Mouse (Mus musculus): ENCODE measurements around the gene Rfc4. TPM values are rescaled to one million over a fixed set of nuclear protein-coding genes. Genes with fewer than 3 reads are reported as not detected.

Rfc4 gene
- polyA plus RNA-seq, 1 experiment from 2014 or later = 59.4 TPM

DNA sequence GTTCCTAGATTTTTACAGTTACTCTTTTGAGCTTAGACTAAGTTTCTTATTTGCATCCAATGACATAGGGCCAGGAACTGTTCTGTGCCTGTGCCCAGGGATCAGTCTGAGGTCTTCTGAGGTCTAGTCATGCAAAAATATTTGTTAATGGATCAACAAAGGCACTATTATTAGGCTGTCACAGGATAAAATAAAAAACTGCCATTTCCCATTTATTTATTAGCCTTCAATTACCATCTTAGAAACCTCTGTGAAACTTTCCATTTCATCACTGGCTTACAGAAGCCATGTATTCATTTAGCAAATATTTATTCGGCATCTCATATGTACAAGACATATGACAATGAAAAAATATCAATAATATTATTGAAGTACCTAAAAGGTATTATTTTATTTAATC is 39.1 kb upstream of the Rfc4 start:
- no peak for DNase-seq

DNA sequence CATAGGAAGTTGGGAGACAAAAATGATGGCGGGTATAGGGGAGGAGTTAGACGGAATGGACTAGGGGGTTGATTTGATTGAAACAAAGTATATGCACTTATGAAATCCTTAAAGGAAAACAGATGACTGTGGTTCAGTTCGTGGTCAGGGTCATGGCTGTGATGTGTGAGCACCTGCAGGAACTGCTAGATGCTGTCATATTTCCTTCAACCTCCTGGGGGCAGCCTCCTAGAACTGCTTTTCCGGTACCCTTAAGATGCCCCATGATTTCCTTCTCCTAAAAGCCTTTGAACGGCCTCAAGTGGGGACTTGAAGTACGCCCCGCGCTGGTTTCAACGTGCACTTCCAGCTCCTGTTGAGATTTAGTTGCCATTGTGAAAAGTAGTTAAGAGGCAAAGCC is 37.9 kb upstream of the Rfc4 start:
- H3K4me3 ChIP-seq (ENCODE audit: low read depth, low read length) = no peak overlapping the region
- TF ChIP-seq CTCF (IDR thresholded peaks at IDR 0.05; ENCODE audit: low read depth) (peak; percentile 31), EP300 (IDR thresholded peaks at IDR 0.05; ENCODE audit: low read depth) (no peak)
- H3K4me2 ChIP-seq (ENCODE audit: low read depth, low read length) = no peak overlapping the region
- H3K4me1 ChIP-seq (ENCODE audit: insufficient read depth) = no peaks in the 10 kb centered on the region
- H3K36me3 ChIP-seq (replicated peaks; ENCODE audit: insufficient read depth, low read length) = no peaks in the 10 kb centered on the region
- DNase-seq = no peak
- no peak overlapping the region for H3K27ac ChIP-seq (ENCODE audit: low read depth)
- H3K9ac ChIP-seq (replicated peaks) = no peak overlapping the region
- 57% methylated on average over 9 of the region's 9 CpGs for WGBS (ENCODE audit: insufficient replicate concordance)
- H3K27me3 ChIP-seq (ENCODE audit: insufficient read depth, low read length) = no peaks in the 10 kb centered on the region
- H3K9me3 ChIP-seq (ENCODE audit: low read length) = no peaks in the 10 kb centered on the region
- ATAC-seq = no peak

More for the DNA sequence above, 39.1 kb upstream of the Rfc4 start:
- TF ChIP-seq EP300 (IDR thresholded peaks at IDR 0.05; ENCODE audit: low read depth) (no peak), CTCF (IDR thresholded peaks at IDR 0.05; ENCODE audit: low read depth) (no peak)
- Histone ChIP-seq H3K4me3 (ENCODE audit: low read depth, low read length) (no peak overlapping the region), H3K9me3 (ENCODE audit: low read length) (no peaks in the 10 kb centered on the region), H3K9ac (replicated peaks) (no peak overlapping the region), H3K27me3 (ENCODE audit: insufficient read depth, low read length) (no peaks in the 10 kb centered on the region), H3K27ac (ENCODE audit: low read depth) (no peak overlapping the region), H3K4me1 (ENCODE audit: insufficient read depth) (no peaks in the 10 kb centered on the region), H3K36me3 (replicated peaks; ENCODE audit: insufficient read depth, low read length) (no peaks in the 10 kb centered on the region), H3K4me2 (ENCODE audit: low read depth, low read length) (no peak overlapping the region)
- ATAC-seq = no peak
- 72% methylated on average over 1 of the region's 1 CpGs for WGBS (ENCODE audit: insufficient replicate concordance)

DNA sequence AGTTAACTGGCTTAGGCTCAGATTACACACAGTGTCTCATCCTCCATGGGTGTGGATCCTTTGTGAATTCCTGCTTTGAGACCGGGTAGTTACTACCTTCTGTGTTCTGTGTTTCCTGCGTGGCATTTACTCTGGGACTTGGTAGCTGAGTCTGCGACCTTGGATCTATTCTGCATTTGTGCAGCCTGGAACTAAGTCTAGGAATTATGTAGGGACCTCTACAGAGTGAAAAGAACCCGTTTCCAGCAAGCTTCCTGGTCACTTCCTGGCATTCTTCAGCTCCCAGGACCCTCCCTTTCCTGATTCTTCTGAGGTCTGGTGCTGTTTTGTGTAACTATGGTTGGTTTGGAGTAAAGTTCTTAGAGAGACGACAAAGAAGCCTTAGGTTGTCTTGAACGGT is 36.9 kb upstream of the Rfc4 start:
- 41% methylated on average over 6 of the region's 6 CpGs for WGBS (ENCODE audit: insufficient replicate concordance)
- Histone ChIP-seq H3K36me3 (replicated peaks; ENCODE audit: insufficient read depth, low read length) (no peaks in the 10 kb centered on the region), H3K27ac (ENCODE audit: low read depth) (no peak overlapping the region), H3K4me3 (ENCODE audit: low read depth, low read length) (no peak overlapping the region), H3K9me3 (ENCODE audit: low read length) (no peaks in the 10 kb centered on the region), H3K9ac (replicated peaks) (no peak overlapping the region), H3K4me2 (ENCODE audit: low read depth, low read length) (no peak overlapping the region), H3K4me1 (ENCODE audit: insufficient read depth) (no peaks in the 10 kb centered on the region), H3K27me3 (ENCODE audit: insufficient read depth, low read length) (no peaks in the 10 kb centered on the region)
- DNase-seq (no peak), ATAC-seq (no peak)
- TF ChIP-seq CTCF (IDR thresholded peaks at IDR 0.05; ENCODE audit: low read depth) (no peak), EP300 (IDR thresholded peaks at IDR 0.05; ENCODE audit: low read depth) (no peak)

DNA sequence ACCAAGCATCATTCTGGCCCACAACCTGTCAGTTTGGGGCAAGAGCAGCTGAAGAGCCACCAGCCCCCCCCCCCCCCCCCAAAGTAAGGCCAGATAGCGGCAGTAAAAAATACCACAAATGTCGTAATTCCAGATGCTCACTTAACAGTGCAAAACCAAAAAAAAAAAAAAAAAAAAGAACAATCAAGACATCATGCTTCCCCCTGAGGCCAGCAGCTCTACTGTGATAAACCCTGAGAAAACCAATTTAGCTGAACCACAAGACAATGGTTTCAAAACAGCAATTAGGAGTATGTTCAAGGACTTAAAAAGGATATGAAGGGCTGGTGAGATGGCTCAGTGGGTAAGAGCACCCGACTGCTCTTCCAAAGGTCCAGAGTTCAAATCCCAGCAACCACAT is 34.6 kb upstream of the Rfc4 start:
- Histone ChIP-seq H3K4me1 (ENCODE audit: insufficient read depth) (peaks cover 4% of the 10 kb centered on the region; the same call in 1 of the 2 replicates), H3K27ac (ENCODE audit: low read depth) (no peak overlapping the region), H3K9me3 (ENCODE audit: low read length) (no peaks in the 10 kb centered on the region), H3K4me3 (ENCODE audit: low read depth, low read length) (no peak overlapping the region), H3K27me3 (ENCODE audit: insufficient read depth, low read length) (no peaks in the 10 kb centered on the region), H3K9ac (replicated peaks) (no peak overlapping the region), H3K4me2 (ENCODE audit: low read depth, low read length) (no peak overlapping the region), H3K36me3 (replicated peaks; ENCODE audit: insufficient read depth, low read length) (no peaks in the 10 kb centered on the region)
- whole genome bisulfite sequencing (ENCODE audit: insufficient replicate concordance) = 45% methylated on average over 3 of the region's 3 CpGs
- TF ChIP-seq CTCF (IDR thresholded peaks at IDR 0.05; ENCODE audit: low read depth) (no peak), EP300 (IDR thresholded peaks at IDR 0.05; ENCODE audit: low read depth) (no peak)
- ATAC-seq = no peak
- DNase-seq = no peak

DNA sequence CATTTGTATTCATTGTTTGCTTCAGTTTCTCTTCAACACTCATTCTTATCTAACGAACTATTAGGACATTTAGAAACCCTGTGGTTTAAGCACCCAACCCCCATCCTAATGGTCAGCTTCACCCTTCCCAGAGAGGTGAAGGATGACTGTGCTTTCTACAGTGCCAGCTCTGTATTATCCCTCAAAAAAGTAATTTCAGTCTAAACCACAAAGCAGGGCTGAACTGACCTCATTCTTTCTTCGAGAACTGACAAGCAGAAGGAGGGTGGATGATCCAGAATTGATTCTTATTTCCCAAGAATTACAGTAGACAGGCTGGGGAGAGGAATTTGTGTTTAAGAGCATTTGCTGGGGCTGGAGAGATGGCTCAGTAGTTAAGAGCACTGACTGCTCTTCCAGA is 32.2 kb upstream of the Rfc4 start:
- peaks cover 4% of the 10 kb centered on the region; the same call in 1 of the 2 replicates for H3K4me1 ChIP-seq (ENCODE audit: insufficient read depth)
- H3K27me3 ChIP-seq (ENCODE audit: insufficient read depth, low read length) = no peaks in the 10 kb centered on the region
- 30% methylated on average over 2 of the region's 2 CpGs for WGBS (ENCODE audit: insufficient replicate concordance)
- ATAC-seq (no peak), DNase-seq (no peak)
- no peak for TF ChIP-seq CTCF (IDR thresholded peaks at IDR 0.05; ENCODE audit: low read depth)
- no peak for TF ChIP-seq EP300 (IDR thresholded peaks at IDR 0.05; ENCODE audit: low read depth)
- no peak overlapping the region for H3K27ac ChIP-seq (ENCODE audit: low read depth)
- no peaks in the 10 kb centered on the region for H3K9me3 ChIP-seq (ENCODE audit: low read length)
- H3K4me2 ChIP-seq (ENCODE audit: low read depth, low read length) = no peak overlapping the region
- H3K4me3 ChIP-seq (ENCODE audit: low read depth, low read length) = no peak overlapping the region
- H3K9ac ChIP-seq (replicated peaks) = no peak overlapping the region
- H3K36me3 ChIP-seq (replicated peaks; ENCODE audit: insufficient read depth, low read length) = no peaks in the 10 kb centered on the region

DNA sequence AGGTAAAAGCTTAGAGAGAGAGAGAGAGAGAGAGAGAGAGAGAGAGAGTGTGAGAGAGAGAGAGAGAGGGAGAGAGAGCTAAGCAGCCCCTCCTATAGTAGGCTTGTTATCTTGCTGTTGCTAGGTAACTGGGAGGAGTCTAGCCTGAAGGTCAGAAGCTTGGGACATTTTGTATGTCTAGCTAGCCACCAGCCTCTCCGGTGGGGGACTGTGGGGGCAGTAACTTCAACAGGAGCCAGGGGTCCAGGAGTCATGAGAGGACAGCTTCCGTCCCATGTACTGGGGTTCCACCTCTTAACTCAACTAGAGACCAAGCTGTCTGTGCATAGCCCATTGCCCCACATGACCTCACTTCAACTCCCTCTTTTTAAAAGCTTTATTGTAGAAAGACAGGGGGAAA is 31.4 kb upstream of the Rfc4 start:
- Histone ChIP-seq H3K4me1 (ENCODE audit: insufficient read depth) (peaks cover 4% of the 10 kb centered on the region; the same call in 1 of the 2 replicates), H3K27me3 (ENCODE audit: insufficient read depth, low read length) (no peaks in the 10 kb centered on the region), H3K9me3 (ENCODE audit: low read length) (no peaks in the 10 kb centered on the region), H3K27ac (ENCODE audit: low read depth) (no peak overlapping the region), H3K36me3 (replicated peaks; ENCODE audit: insufficient read depth, low read length) (no peaks in the 10 kb centered on the region), H3K4me3 (ENCODE audit: low read depth, low read length) (no peak overlapping the region), H3K4me2 (ENCODE audit: low read depth, low read length) (no peak overlapping the region), H3K9ac (replicated peaks) (no peak overlapping the region)
- TF ChIP-seq EP300 (IDR thresholded peaks at IDR 0.05; ENCODE audit: low read depth) = no peak
- TF ChIP-seq CTCF (IDR thresholded peaks at IDR 0.05; ENCODE audit: low read depth) = no peak
- ATAC-seq (no peak), DNase-seq (no peak)
- WGBS (ENCODE audit: insufficient replicate concordance) = 47% methylated on average over 2 of the region's 2 CpGs

DNA sequence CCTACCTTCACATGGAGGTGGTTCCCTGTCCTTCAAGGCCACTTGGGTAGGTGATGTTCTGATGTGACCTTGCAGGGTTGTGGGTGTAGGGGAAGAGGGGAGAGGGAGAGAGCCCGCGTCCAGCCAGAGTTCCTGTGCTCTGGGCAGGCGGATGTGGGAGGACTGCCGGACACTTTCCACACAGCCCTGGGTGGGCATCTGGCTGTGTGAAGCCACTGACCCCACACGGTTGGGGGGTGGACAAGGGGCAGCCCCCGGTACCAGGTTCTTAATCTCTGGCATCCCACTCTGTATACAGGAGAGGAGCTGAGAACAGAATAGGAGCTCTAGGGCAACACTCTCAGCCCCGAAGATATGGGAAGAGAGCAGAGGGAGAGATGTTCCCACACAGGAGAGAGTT is 30.8 kb upstream of the Rfc4 start:
- H3K4me1 ChIP-seq (ENCODE audit: insufficient read depth) = peaks cover 4% of the 10 kb centered on the region; the same call in 1 of the 2 replicates
- DNase-seq = no peak
- no peak overlapping the region for H3K9ac ChIP-seq (replicated peaks)
- H3K4me3 ChIP-seq (ENCODE audit: low read depth, low read length) = no peak overlapping the region
- no peak overlapping the region for H3K4me2 ChIP-seq (ENCODE audit: low read depth, low read length)
- H3K36me3 ChIP-seq (replicated peaks; ENCODE audit: insufficient read depth, low read length) = no peaks in the 10 kb centered on the region
- H3K27ac ChIP-seq (ENCODE audit: low read depth) = no peak overlapping the region
- no peaks in the 10 kb centered on the region for H3K27me3 ChIP-seq (ENCODE audit: insufficient read depth, low read length)
- H3K9me3 ChIP-seq (ENCODE audit: low read length) = no peaks in the 10 kb centered on the region
- WGBS (ENCODE audit: insufficient replicate concordance) = 81% methylated on average over 7 of the region's 7 CpGs
- ATAC-seq = no peak
- TF ChIP-seq EP300 (IDR thresholded peaks at IDR 0.05; ENCODE audit: low read depth) (no peak), CTCF (IDR thresholded peaks at IDR 0.05; ENCODE audit: low read depth) (no peak)

Measured in liver, postnatal 0 days (tissue).